Mouse (Mus musculus) cerebellum, postnatal 25 days (tissue): ENCODE data around the gene Olfr1367.

Experiments
- DNase-seq, 2 experiments: peaks; one replicate each; pipeline ENCODE4 v3.0.0; 2021; ENCODE audit warnings: mixed read lengths in 2 of 2

Gene Olfr1367

GRCm38 (mm10) chr13:21397486-21397885 lies 50.8 kb downstream of the Olfr1367 start:
- DNase-seq, result no peak
